Mouse (Mus musculus) yolk sac, embryonic 10.5 days (tissue): ENCODE measurements at regions not wholly inside any gene's neighbourhood (a gene's known extent, or its start where the extent isn't known, plus 50 kb on each side); places are given as distances from the start of the nearest gene placed in this dataset.

Experiments
- DNase-seq: peaks from one replicate; pipeline ENCODE4 v3.0.0-alpha.2; 2017; ENCODE audit warnings: low spot score

DNA sequence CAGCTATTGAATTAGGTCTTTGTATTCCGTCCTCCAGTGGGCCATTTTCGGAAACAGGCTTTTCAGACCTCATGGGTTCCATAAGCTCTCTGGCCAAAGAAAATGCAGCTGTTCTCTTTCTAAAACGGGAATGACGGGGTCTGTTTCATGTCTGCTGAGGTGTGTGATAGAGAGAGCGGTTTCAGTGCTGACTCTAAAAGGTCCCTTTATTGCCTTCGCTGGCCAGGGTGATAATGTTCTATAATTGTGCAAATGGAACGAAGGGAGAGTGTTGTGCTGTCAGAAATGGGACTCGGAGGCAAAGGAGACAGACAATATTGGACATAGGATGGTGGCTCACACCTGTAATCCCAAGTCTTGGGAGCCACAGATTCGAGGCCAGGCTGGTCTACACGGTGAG is 53.5 kb upstream of the Osbpl8 start:
- DNase-seq = no peak

- peak; percentile 34 for DNase-seq
These were observed 55.6 kb upstream of the Osbpl8 start for GRCm38 (mm10) chr10:111108658-111109633.

- no peak for DNase-seq
These were observed 56.7 kb upstream of the Osbpl8 start for GRCm38 (mm10) chr10:111107852-111108251.

GRCm38 (mm10) chr10:111107387-111107786 is 57.2 kb upstream of the Osbpl8 start:
- peak; percentile 24 for DNase-seq

GRCm38 (mm10) chr10:111106411-111106810 is 58.1 kb upstream of the Osbpl8 start:
- DNase-seq = no peak

DNA sequence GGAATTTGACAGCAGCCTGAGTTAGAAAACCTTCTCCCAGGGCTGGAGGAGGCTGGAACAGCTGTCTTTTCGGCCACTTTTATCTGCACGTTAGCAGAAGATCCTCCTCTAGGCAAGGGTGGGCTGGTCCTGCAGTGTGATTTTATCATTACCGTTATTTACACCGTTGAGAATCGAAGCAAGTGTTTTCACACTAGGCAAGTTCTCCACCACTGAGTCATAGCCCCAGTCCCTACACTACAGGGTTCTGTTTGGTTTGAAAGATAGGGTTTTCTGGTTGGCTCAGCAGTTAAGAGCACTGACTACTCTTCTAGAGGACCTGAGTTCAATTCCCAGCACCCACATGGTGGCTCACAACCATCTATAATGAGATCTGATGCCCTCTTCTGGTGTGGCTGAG is 58.9 kb upstream of the Osbpl8 start:
- no peak for DNase-seq

DNA sequence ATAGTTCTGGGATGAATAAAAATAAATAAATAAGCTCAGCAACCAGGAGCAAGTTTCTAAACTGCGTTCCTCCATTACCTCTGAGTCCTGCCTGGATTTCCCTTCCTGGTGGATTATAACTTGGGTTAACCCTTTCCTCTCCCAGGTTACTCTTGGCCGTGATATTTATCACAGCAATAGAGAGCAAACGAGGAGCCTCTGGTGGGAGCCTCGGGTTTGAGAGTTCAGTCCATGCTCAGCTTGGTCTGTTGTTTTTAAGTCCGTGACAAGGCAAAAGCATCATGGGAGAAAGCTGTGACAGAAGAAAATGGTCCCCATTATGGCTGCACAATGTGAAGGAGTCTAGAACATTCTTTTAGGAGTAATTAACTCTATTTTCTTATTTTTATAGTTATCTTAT is 61.0 kb upstream of the Osbpl8 start:
- no peak for DNase-seq

- peak; percentile 38 for DNase-seq
These were observed 61.5 kb upstream of the Osbpl8 start for GRCm38 (mm10) chr10:111103086-111103485.

- peak; percentile 37 for DNase-seq
These were observed 62.4 kb upstream of the Osbpl8 start for GRCm38 (mm10) chr10:111101901-111102761.

DNA sequence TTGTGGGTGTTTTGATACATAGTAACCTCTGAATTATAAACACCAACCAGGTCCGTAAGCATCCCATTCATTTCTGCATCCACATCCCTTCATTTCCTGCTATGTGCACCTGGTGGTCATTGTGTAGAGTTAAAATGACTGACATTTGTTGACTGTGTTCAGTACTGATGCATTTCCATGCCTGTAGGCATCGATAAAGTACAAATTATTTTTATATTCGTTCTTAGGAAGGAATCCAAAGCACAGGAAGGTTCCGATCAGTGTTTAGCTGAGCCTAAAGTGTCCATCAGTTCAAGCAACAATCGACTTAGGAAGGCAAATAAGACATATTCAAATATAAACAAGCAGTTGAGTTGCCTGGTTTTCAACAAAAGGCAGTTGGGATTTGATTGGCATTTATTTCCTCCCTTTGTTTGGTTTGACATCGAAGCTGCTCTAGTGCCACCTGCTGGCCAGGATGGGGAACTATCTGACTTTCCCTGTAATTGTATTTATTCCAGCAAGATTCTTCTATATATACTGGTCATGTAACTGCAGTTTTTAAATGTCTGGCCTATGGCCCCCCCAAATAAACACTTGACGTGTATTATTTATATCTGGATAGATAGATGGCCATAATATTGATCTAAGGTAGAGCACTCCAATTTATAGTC is 64.6 kb upstream of the Osbpl8 start:
- DNase-seq = peak; percentile 46

- DNase-seq = no peak
These were observed 65.3 kb upstream of the Osbpl8 start for GRCm38 (mm10) chr10:111099059-111099811.

DNA sequence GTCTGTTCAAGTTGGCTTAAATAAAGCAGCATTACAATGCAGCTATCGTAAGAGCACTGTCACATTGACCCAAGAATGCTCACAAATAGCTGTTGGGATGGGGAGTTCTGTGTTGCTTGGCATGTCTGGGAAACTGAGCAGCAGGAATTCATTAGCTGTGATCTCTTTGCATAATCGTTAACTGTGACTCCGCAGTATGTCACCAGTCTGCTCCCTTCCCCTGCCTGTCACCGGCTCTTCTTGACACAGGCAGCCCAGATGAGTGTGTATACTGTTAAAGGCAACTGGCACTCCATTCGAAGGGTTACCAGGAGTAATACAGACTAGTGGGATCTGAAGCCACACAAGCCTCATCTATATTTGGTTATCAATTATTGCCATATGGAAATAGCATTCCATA is 67.3 kb upstream of the Osbpl8 start:
- no peak for DNase-seq

- DNase-seq = no peak
These were observed 67.7 kb upstream of the Osbpl8 start for GRCm38 (mm10) chr10:111096811-111097210.

- no peak for DNase-seq
These were observed 70.1 kb upstream of the Osbpl8 start for GRCm38 (mm10) chr10:111094405-111094804.

DNA sequence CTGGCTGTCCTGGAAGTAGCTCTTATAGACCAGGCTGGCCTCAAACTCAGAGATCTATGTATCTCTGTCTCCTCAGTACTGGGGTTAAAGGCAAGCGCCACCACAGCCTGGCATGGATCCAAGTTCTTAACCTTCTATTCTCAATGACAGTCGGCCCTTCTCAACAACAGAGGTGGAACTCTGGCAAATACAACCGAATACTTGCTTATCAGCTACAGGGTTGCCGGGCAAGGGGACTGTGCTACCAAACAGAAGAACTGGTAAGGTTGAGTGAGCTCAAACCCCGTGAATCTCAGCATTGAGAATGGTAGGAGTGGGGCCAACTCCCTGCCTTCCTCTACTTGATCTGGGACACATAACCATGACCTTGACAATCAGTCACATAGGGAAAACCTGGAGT is 75.2 kb upstream of the Osbpl8 start:
- DNase-seq = no peak

- DNase-seq = no peak
These were observed 75.6 kb upstream of the Zdhhc17 start for GRCm38 (mm10) chr10:111085561-111085960.

GRCm38 (mm10) chr10:111084267-111084780 is 74.4 kb upstream of the Zdhhc17 start:
- DNase-seq = no peak

DNA sequence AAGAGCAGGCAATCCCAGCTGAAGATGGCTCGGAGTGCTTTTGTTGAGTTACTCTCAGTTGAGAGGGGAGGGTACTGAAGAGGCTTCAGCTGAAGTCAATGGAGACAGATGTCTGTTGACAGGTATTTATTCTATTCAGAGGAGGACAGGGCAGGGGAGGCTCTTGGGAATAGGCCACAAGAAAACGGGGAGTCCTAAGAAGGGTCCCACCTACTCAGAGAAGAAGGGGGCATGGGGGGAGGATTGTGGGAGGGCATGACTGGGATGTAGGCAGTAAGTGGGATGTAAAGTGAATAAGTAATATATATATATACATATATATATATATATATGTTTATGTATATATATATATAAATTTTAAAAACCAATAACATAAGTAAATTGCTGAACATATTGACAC is 73.9 kb upstream of the Zdhhc17 start:
- no peak for DNase-seq

DNA sequence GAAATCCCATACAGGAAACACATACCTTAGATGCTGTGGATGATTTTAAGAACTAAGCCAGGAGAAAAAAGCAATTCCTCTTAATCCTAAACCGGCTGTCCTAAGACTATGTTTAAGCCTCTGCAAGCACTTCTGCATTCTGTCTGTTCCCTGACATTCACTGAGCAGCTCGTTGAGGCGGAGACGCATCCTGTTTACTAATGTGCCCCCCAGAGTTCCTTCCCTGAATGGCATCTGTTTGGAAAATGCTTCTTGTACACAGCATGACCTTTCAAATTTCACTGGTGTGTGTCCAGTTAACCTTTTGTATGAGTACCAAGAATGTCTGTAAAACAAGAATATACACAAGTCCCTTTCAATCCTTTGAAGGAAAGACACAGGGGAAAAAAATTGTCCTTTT is 73.4 kb upstream of the Zdhhc17 start:
- DNase-seq = no peak

DNA sequence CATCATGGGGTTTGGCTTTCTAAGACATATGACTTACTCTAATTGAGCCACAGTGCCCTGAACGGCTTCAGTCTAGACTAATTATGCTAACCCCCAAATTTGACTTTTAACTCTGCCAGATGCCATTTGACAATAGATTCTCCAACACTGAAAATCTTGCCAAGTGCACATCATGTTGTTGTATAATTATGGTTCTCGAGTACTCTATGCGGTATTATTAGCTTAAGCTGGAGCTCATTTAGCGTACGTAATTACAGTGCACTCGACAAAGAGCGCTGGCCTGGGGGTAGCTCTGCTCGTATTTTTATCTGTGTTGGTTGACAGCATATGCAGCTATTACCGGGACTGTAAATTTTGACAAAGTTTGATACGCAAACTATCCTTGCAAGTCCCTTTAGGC is 70.4 kb upstream of the Zdhhc17 start:
- no peak for DNase-seq

DNA sequence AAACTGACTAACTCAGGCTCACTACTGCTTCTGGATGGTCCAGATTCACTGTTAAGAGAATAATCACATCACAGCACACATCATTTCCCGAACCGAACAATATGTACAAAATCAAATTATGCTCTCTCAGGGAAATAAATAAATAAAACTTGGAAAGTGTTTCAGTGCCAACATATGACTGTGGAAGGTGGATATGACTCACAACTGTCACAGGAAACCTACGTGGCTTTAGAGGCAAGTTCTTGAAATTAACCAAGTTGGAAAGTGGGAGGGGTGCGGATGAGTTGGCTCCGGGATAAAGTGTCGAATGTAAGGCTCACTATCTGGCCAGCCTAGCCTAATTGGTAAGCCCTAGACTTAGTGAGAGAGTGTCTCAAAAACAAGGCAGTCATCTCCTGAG is 69.1 kb upstream of the Zdhhc17 start:
- DNase-seq = no peak
